ENCODE assay signal across 8 mouse cellular contexts in genomic region chr14:55643060-55643907, GRCm38 (mm10). TPM values are rescaled to one million over a fixed set of nuclear protein-coding genes. Genes with fewer than 3 reads are reported as not detected.
DNase-seq lines count a peak whose midpoint lies in the region; ATAC-seq lines count a peak whose summit lies in the region.

Gene Tm9sf1 (minus strand): TSS chr14:55643806.

- H3K9ac ChIP-seq in hindbrain, embryonic 15.5 days: peak within 1 kb of the TSS; percentile 92

- peak within 1 kb of the TSS; percentile 97 for H3K27ac ChIP-seq in hindbrain, embryonic 15.5 days (replicated peaks)
- peak within 1 kb of the TSS; percentile 75 for H3K27ac ChIP-seq in macrophage

- H3K36me3 ChIP-seq in hindbrain, embryonic 15.5 days: peaks cover 20% of the 10 kb centered on the region
- peaks cover 28% of the 10 kb centered on the region for H3K36me3 ChIP-seq in macrophage (ENCODE audit: inconsistent target)

- H3K4me2 ChIP-seq in hindbrain, embryonic 15.5 days: peak within 1 kb of the TSS; percentile 81

- no peaks in the 10 kb centered on the region for H3K27me3 ChIP-seq in hindbrain, embryonic 15.5 days

- peaks cover 63% of the 10 kb centered on the region for H3K79me2 ChIP-seq in macrophage (ENCODE audit: inconsistent target)

- H3K4me3 ChIP-seq in hindbrain, embryonic 15.5 days: peak within 1 kb of the TSS; percentile 82
- peak within 1 kb of the TSS; percentile 89 for H3K4me3 ChIP-seq in macrophage (ENCODE audit: inconsistent target)

- peaks cover 28% of the 10 kb centered on the region for H3K4me1 ChIP-seq in hindbrain, embryonic 15.5 days (replicated peaks)

- H3K9me3 ChIP-seq in hindbrain, embryonic 15.5 days: no peaks in the 10 kb centered on the region

- ATAC-seq in hindbrain, embryonic 15.5 days (ENCODE audit: low FRiP score, low read depth): peak; percentile 91

- under 1% methylated on average over 89 of the region's 89 CpGs for WGBS in hindbrain, embryonic 15.5 days
- 0% methylated on average over 85 of the region's 89 CpGs for WGBS in macrophage (ENCODE audit: missing documents)

- DNase-seq in R1 (ENCODE audit: low read depth, low spot score): peak; percentile 79
- DNase-seq in cerebellum, postnatal 25 days: peak; percentile 89 to 94
- DNase-seq in frontal cortex, postnatal 36 days (ENCODE audit: low spot score in 2 of 2): peak; percentile 91
- peak; percentile 75 to 85 for DNase-seq in left cerebral cortex, adult 18-20 months (ENCODE audit: low spot score in 2 of 2)
- DNase-seq in right cerebral cortex, adult 18-20 months: peak; percentile 86
- peak; percentile 53 for DNase-seq in urinary bladder, postnatal 10 days (ENCODE audit: low spot score)

RNA-seq across cellular contexts. Expression of gene Tm9sf1, which starts in this region (rescaled TPM):
- 63.4 and 64.6 TPM in 2 replicates for polyA plus RNA-seq in hindbrain, embryonic 15.5 days (2015; fragmentation: Nextera tagmentation; extraction: Ambion mirVana)
- 10 to 100 TPM; 37.0 to 39.8 TPM for total RNA-seq in left cerebral cortex, adult 18-20 months (2021)
- total RNA-seq in macrophage (2018; cell fraction: chromatin; rRNA removed): 10 to 100 TPM; 22.6 to 64.0 (median 50.3) TPM
- total RNA-seq in macrophage (2018; cell fraction: cytosol; rRNA removed): 10 to 100 TPM; 29.6 to 65.4 (median 48.1) TPM
- total RNA-seq in macrophage (2018; cell fraction: nucleus; rRNA removed): 100 to 1,000 TPM in 4 of 26 experiments, 10 to 100 TPM in 22; 29.8 to 125 (median 85.3) TPM
- 35.2 to 63.2 TPM (median 58.1 TPM) in 3 replicates for polyA plus RNA-seq in macrophage (2018)

Comparison
In these comparisons a context has a peak if more than half of its experiments do, and no peak if none do; other contexts are left out.
1. Peak in every context shown above with its lines: DNase-seq, ATAC-seq, H3K4me3 ChIP-seq and H3K27ac ChIP-seq.